Mouse (Mus musculus): ENCODE measurements around the gene Dpp8. TPM values are rescaled to one million over a fixed set of nuclear protein-coding genes. Genes with fewer than 3 reads are reported as not detected.
"Not testable (repeated sequence)": the region's sequence is repeated elsewhere in the genome, so short reads cannot be mapped to it uniquely, and the experiment has no call there.

Gene Dpp8
- 44.7 and 50.1 TPM in 2 replicates for polyA plus RNA-seq (2016; fragmentation: Nextera tagmentation; extraction: Ambion mirVana)

- peak; percentile 83 for ATAC-seq (ENCODE audit: insufficient number of reproducible peaks, insufficient read depth, low FRiP score, low TSS enrichment, low read depth)
These were observed at the start of gene Dpp8 for GRCm38 (mm10) chr9:65032269-65033108. Dpp8 (plus strand) TSS chr9:65032414.

GRCm38 (mm10) chr9:64985037-64985794 is 47.0 kb upstream of the Dpp8 start:
- ATAC-seq (ENCODE audit: insufficient number of reproducible peaks, insufficient read depth, low FRiP score, low TSS enrichment, low read depth): no peak
- H3K27me3 ChIP-seq: no peaks in the 10 kb centered on the region
- WGBS: 83% methylated on average over 8 of the region's 8 CpGs

More at GRCm38 (mm10) chr9:65032269-65033108, at the start of gene Dpp8:
- peak within 1 kb of the TSS; percentile 95 for H3K9ac ChIP-seq (replicated peaks)
- no peaks in the 10 kb centered on the region for H3K27me3 ChIP-seq
- H3K4me1 ChIP-seq (replicated peaks): peaks cover 8% of the 10 kb centered on the region
- H3K27ac ChIP-seq: peak within 1 kb of the TSS; percentile 90
- peaks cover 14% of the 10 kb centered on the region for H3K36me3 ChIP-seq
- H3K9me3 ChIP-seq: no peaks in the 10 kb centered on the region
- peak within 1 kb of the TSS; percentile 94 for H3K4me2 ChIP-seq
- under 1% methylated on average over 85 of the region's 85 CpGs for WGBS
- peak within 1 kb of the TSS; percentile 100 for H3K4me3 ChIP-seq (replicated peaks)

GRCm38 (mm10) chr9:64985807-64986206 is 46.4 kb upstream of the Dpp8 start:
- H3K27ac ChIP-seq: no peak overlapping the region
- no peaks in the 10 kb centered on the region for H3K4me1 ChIP-seq (replicated peaks)
- no peak overlapping the region for H3K9ac ChIP-seq (replicated peaks)
- 86% methylated on average over 9 of the region's 9 CpGs for WGBS
- no peaks in the 10 kb centered on the region for H3K27me3 ChIP-seq
- H3K4me3 ChIP-seq (replicated peaks): no peak overlapping the region
- no peak overlapping the region for H3K4me2 ChIP-seq
- no peaks in the 10 kb centered on the region for H3K9me3 ChIP-seq
- peaks cover 99% of the 10 kb centered on the region for H3K36me3 ChIP-seq
- ATAC-seq (ENCODE audit: insufficient number of reproducible peaks, insufficient read depth, low FRiP score, low TSS enrichment, low read depth): no peak

More at GRCm38 (mm10) chr9:64985037-64985794, 47.0 kb upstream of the Dpp8 start:
- no peaks in the 10 kb centered on the region for H3K9me3 ChIP-seq
- no peak overlapping the region for H3K9ac ChIP-seq (replicated peaks)
- no peak overlapping the region for H3K4me3 ChIP-seq (replicated peaks)
- peaks cover 99% of the 10 kb centered on the region for H3K36me3 ChIP-seq
- H3K4me1 ChIP-seq (replicated peaks): no peaks in the 10 kb centered on the region
- H3K4me2 ChIP-seq: no peak overlapping the region
- no peak overlapping the region for H3K27ac ChIP-seq

GRCm38 (mm10) chr9:64987651-64988050 is 44.6 kb upstream of the Dpp8 start:
- H3K36me3 ChIP-seq: peaks cover 98% of the 10 kb centered on the region
- 94% methylated on average over 2 of the region's 2 CpGs for WGBS

GRCm38 (mm10) chr9:64988443-64988842 is 43.8 kb upstream of the Dpp8 start:
- Histone ChIP-seq H3K9ac (replicated peaks) (no peak overlapping the region), H3K9me3 (no peaks in the 10 kb centered on the region), H3K27ac (no peak overlapping the region), H3K36me3 (peaks cover 98% of the 10 kb centered on the region), H3K27me3 (no peaks in the 10 kb centered on the region), H3K4me1 (replicated peaks) (no peaks in the 10 kb centered on the region), H3K4me3 (replicated peaks) (no peak overlapping the region), H3K4me2 (no peak overlapping the region)
- no peak for ATAC-seq (ENCODE audit: insufficient number of reproducible peaks, insufficient read depth, low FRiP score, low TSS enrichment, low read depth)
- WGBS: 86% methylated on average over 6 of the region's 6 CpGs

More at GRCm38 (mm10) chr9:64987651-64988050, 44.6 kb upstream of the Dpp8 start:
- H3K27me3 ChIP-seq: no peaks in the 10 kb centered on the region
- no peak overlapping the region for H3K4me3 ChIP-seq (replicated peaks)
- H3K4me2 ChIP-seq: no peak overlapping the region
- H3K9me3 ChIP-seq: no peaks in the 10 kb centered on the region
- ATAC-seq (ENCODE audit: insufficient number of reproducible peaks, insufficient read depth, low FRiP score, low TSS enrichment, low read depth): no peak
- H3K27ac ChIP-seq: no peak overlapping the region
- H3K4me1 ChIP-seq (replicated peaks): no peaks in the 10 kb centered on the region
- no peak overlapping the region for H3K9ac ChIP-seq (replicated peaks)

- WGBS: 89% methylated on average over 7 of the region's 7 CpGs
- no peak for ATAC-seq (ENCODE audit: insufficient number of reproducible peaks, insufficient read depth, low FRiP score, low TSS enrichment, low read depth)
- Histone ChIP-seq H3K4me2 (no peak overlapping the region), H3K9ac (replicated peaks) (no peak overlapping the region), H3K9me3 (no peaks in the 10 kb centered on the region), H3K27ac (no peak overlapping the region), H3K27me3 (no peaks in the 10 kb centered on the region), H3K4me3 (replicated peaks) (no peak overlapping the region), H3K4me1 (replicated peaks) (no peaks in the 10 kb centered on the region), H3K36me3 (peaks cover 95% of the 10 kb centered on the region)
These were observed 41.9 kb upstream of the Dpp8 start for GRCm38 (mm10) chr9:64990291-64990690.

GRCm38 (mm10) chr9:64995464-64995863 is 36.8 kb upstream of the Dpp8 start:
- not testable (repeated sequence) for H3K4me1 ChIP-seq (replicated peaks); H3K4me3 ChIP-seq (replicated peaks); H3K27me3 ChIP-seq; ATAC-seq (ENCODE audit: insufficient number of reproducible peaks, insufficient read depth, low FRiP score, low TSS enrichment, low read depth); H3K9ac ChIP-seq (replicated peaks); H3K9me3 ChIP-seq; H3K27ac ChIP-seq; H3K4me2 ChIP-seq
- 95% methylated on average over 1 of the region's 1 CpGs for WGBS
- peaks cover 87% of the 10 kb centered on the region for H3K36me3 ChIP-seq

GRCm38 (mm10) chr9:65001481-65001880 is 30.7 kb upstream of the Dpp8 start:
- Histone ChIP-seq H3K27me3 (no peaks in the 10 kb centered on the region), H3K27ac (no peak overlapping the region), H3K4me3 (replicated peaks) (no peak overlapping the region), H3K9me3 (no peaks in the 10 kb centered on the region), H3K36me3 (peaks cover 84% of the 10 kb centered on the region), H3K4me1 (replicated peaks) (no peaks in the 10 kb centered on the region), H3K9ac (replicated peaks) (no peak overlapping the region), H3K4me2 (no peak overlapping the region)
- 75% methylated on average over 4 of the region's 4 CpGs for WGBS
- ATAC-seq (ENCODE audit: insufficient number of reproducible peaks, insufficient read depth, low FRiP score, low TSS enrichment, low read depth): no peak

- H3K36me3 ChIP-seq: peaks cover 82% of the 10 kb centered on the region
- 0 out of 2 replicates have a peak, but pooled peaks cover 4% of the 10 kb centered on the region for H3K9me3 ChIP-seq
- no peaks in the 10 kb centered on the region for H3K4me1 ChIP-seq (replicated peaks)
- H3K27ac ChIP-seq: no peak overlapping the region
- H3K9ac ChIP-seq (replicated peaks): no peak overlapping the region
- ATAC-seq (ENCODE audit: insufficient number of reproducible peaks, insufficient read depth, low FRiP score, low TSS enrichment, low read depth): no peak
- WGBS: 94% methylated on average over 8 of the region's 8 CpGs
- no peaks in the 10 kb centered on the region for H3K27me3 ChIP-seq
- H3K4me3 ChIP-seq (replicated peaks): no peak overlapping the region
- H3K4me2 ChIP-seq: no peak overlapping the region
These were observed 26.5 kb upstream of the Dpp8 start for GRCm38 (mm10) chr9:65005737-65006136.

- no peaks in the 10 kb centered on the region for H3K4me1 ChIP-seq (replicated peaks)
- no peak overlapping the region for H3K27ac ChIP-seq
- no peak overlapping the region for H3K4me3 ChIP-seq (replicated peaks)
- WGBS: 90% methylated on average over 8 of the region's 8 CpGs
- H3K9me3 ChIP-seq: 0 out of 2 replicates have a peak, but pooled peaks cover 4% of the 10 kb centered on the region
- H3K4me2 ChIP-seq: no peak overlapping the region
- no peak for ATAC-seq (ENCODE audit: insufficient number of reproducible peaks, insufficient read depth, low FRiP score, low TSS enrichment, low read depth)
- peaks cover 41% of the 10 kb centered on the region for H3K36me3 ChIP-seq
- H3K27me3 ChIP-seq: no peaks in the 10 kb centered on the region
- H3K9ac ChIP-seq (replicated peaks): no peak overlapping the region
These were observed 21.6 kb upstream of the Dpp8 start for GRCm38 (mm10) chr9:65010632-65011031.

- no peaks in the 10 kb centered on the region for H3K4me1 ChIP-seq (replicated peaks)
- no peak overlapping the region for H3K27ac ChIP-seq
- no peak overlapping the region for H3K9ac ChIP-seq (replicated peaks)
- no peak overlapping the region for H3K4me3 ChIP-seq (replicated peaks)
- 61% methylated on average over 6 of the region's 6 CpGs for WGBS
- H3K9me3 ChIP-seq: 0 out of 2 replicates have a peak, but pooled peaks cover 4% of the 10 kb centered on the region
- H3K4me2 ChIP-seq: no peak overlapping the region
- H3K27me3 ChIP-seq: no peaks in the 10 kb centered on the region
- no peak for ATAC-seq (ENCODE audit: insufficient number of reproducible peaks, insufficient read depth, low FRiP score, low TSS enrichment, low read depth)
- peaks cover 35% of the 10 kb centered on the region for H3K36me3 ChIP-seq
These were observed 20.9 kb upstream of the Dpp8 start for GRCm38 (mm10) chr9:65011304-65011703.

All from limb, embryonic 12.5 days (tissue).